Mouse (Mus musculus) heart, embryonic 16.5 days (tissue): ENCODE results near the gene Mageb18. TPM values are rescaled to one million over a fixed set of nuclear protein-coding genes. Genes with fewer than 3 reads are reported as not detected.

Experiments
- ATAC-seq: fragments of 200-750 bp; cut with Nextera tagmentation; replicated peaks from 2 replicates; pipeline ENCODE4 v1.8.0; 2017; ENCODE audit warnings: moderate number of reproducible peaks; ENCODE audit not compliant: insufficient read depth, low FRiP score; ENCODE audit errors: extremely low read depth
- H3K27ac ChIP-seq: fragments of 300-500 bp; sonication (generic); 2 replicates; pipeline ENCODE4 v1.5.1; 2014; ENCODE audit warnings: mild to moderate bottlenecking, low read length, control low read depth, moderate library complexity
- H3K27me3 ChIP-seq: fragments of 300-500 bp; sonication (generic); 2 replicates; pipeline ENCODE4 v1.6.1; 2014; ENCODE audit warnings: low read length, mixed read lengths; ENCODE audit not compliant: control insufficient read depth, insufficient read depth
- H3K36me3 ChIP-seq: fragments of 300-500 bp; sonication (generic); 2 replicates; pipeline ENCODE4 v1.6.1; 2014; ENCODE audit not compliant: control insufficient read depth, insufficient read depth
- H3K4me1 ChIP-seq: fragments of 300-500 bp; sonication (generic); 2 replicates; pipeline ENCODE4 v1.6.1; 2014; ENCODE audit warnings: low read length, mixed read lengths; ENCODE audit not compliant: control insufficient read depth, insufficient read depth
- H3K4me2 ChIP-seq: fragments of 300-500 bp; sonication (generic); 2 replicates; pipeline ENCODE4 v1.6.1; 2014; ENCODE audit warnings: low read depth, mild to moderate bottlenecking, control low read depth, low read length
- H3K4me3 ChIP-seq: fragments of 300-500 bp; sonication (generic); 2 replicates; pipeline ENCODE4 v1.5.1; 2014; ENCODE audit warnings: mild to moderate bottlenecking, control low read depth, low read length
- H3K9ac ChIP-seq: fragments of 300-500 bp; sonication (generic); 2 replicates; pipeline ENCODE4 v1.6.1; 2014; ENCODE audit warnings: low read length, control low read depth
- H3K9me3 ChIP-seq: fragments of 300-500 bp; sonication (generic); replicated peaks from 2 replicates; pipeline ENCODE4 v1.6.1; 2016; ENCODE audit warnings: low read length; ENCODE audit not compliant: control insufficient read depth
- WGBS: fragments of 180-500 bp; shearing (Covaris S2); extraction: QIAGEN DNeasy Blood & Tissue Kit; methylation state at CpG from one replicate; pipeline ENCODE4 v1.1.7; 2014; 5-methylcytosine and 5-hydroxymethylcytosine counted together
- polyA plus RNA-seq: library from polyadenylated mRNA; unstranded; fragments of >200 nt; fragmentation: Nextera tagmentation; extraction: Ambion mirVana; gene quantifications from 2 replicates; pipeline ENCODE4 v1.2.1, GENCODE M21; 2015

The Mageb18 gene
- polyA plus RNA-seq, 1 experiment from 2014 or later: not detected

DNA sequence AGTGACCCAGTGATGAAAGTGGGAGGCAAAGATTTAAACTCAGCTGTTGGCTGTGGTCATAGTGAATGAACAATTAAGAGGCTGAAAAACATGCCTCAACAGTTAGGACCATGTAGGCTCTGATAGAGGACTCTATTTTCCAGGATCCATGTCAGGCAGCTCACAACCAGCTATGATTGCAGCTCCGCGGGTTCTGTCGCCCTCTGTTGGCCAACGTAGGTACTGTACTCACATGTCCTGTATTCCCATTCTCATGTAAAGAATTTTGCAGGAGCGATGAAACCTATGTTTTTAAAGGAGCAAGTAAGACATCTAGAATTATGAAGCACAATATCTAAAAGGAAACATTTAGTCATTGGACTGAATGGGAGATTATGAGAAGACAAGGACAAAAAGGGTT, 256.4 kb downstream of the Mageb18 start:
- WGBS: 18% methylated on average over 5 of the region's 5 CpGs
- no peaks in the 10 kb centered on the region for H3K27me3 ChIP-seq
- no peaks in the 10 kb centered on the region for H3K9me3 ChIP-seq
- H3K4me2 ChIP-seq: no peak overlapping the region
- H3K9ac ChIP-seq: no peak overlapping the region
- no peaks in the 10 kb centered on the region for H3K36me3 ChIP-seq
- no peak for ATAC-seq
- H3K27ac ChIP-seq: no peak overlapping the region
- H3K4me3 ChIP-seq: no peak overlapping the region
- H3K4me1 ChIP-seq: no peaks in the 10 kb centered on the region

DNA sequence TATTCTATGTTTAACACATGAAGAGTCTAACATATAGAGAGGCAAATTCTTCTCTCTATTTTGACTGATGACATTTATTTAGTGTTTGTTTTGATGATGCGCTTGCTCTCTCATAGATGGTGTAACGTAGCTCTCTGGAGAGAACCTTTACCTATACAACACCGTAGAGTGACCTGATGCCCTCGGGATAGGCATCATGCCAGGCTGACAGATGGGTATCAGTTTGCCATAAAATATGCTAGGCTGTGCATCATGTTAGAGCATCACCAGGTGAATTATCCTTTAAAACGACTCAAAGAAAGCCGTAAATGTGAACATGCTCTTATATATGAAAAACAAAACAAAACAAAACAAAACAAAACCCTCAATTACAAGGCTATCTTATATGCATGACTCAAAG, 258.5 kb downstream of the Mageb18 start:
- H3K4me1 ChIP-seq: no peaks in the 10 kb centered on the region
- no peak overlapping the region for H3K4me2 ChIP-seq
- no peaks in the 10 kb centered on the region for H3K36me3 ChIP-seq
- H3K27me3 ChIP-seq: no peaks in the 10 kb centered on the region
- no peak overlapping the region for H3K27ac ChIP-seq
- no peaks in the 10 kb centered on the region for H3K9me3 ChIP-seq
- no peak overlapping the region for H3K9ac ChIP-seq
- WGBS: 73% methylated on average over 6 of the region's 6 CpGs
- ATAC-seq: no peak
- H3K4me3 ChIP-seq: no peak overlapping the region

DNA sequence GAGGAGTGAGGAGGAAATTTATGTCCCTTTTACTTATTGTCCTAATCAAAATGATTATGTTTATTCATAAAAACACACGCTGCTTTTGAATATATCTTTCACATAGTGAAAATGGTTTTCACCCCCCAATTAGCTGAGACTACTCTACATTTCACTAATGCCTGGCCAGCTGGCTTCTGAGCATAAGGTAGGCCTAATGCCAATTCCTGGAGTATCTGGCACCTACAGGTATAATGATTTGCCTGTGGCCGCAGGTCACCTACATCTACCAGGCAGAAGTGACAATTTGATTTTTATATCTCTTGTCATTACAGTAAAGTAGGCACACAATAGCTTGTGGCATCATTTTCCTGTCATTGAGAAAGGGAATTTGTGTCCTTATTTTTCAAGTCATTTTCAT, 259.8 kb downstream of the Mageb18 start:
- H3K4me3 ChIP-seq: no peak overlapping the region
- no peak overlapping the region for H3K27ac ChIP-seq
- no peaks in the 10 kb centered on the region for H3K9me3 ChIP-seq
- H3K9ac ChIP-seq: no peak overlapping the region
- H3K4me1 ChIP-seq: no peaks in the 10 kb centered on the region
- WGBS: 67% methylated on average over 2 of the region's 2 CpGs
- H3K4me2 ChIP-seq: no peak overlapping the region
- no peaks in the 10 kb centered on the region for H3K36me3 ChIP-seq
- ATAC-seq: no peak
- H3K27me3 ChIP-seq: no peaks in the 10 kb centered on the region

DNA sequence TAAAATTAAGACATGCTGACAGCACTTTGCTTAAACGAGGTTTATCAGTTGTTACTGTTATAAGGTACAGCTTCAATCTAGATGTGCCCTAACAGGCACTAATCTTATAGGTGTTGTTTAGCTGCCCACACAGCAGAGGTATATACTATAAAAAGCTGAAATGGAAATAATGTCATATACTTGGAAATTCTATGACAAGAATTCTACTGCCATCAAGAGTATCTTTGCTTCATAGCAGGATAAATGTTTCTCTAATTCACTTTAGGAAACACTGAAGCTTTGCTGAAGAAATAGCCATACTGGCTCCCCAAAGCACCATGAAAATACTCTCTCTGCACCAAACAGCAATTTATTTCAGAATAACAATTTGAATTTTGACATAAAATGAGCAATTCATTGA, 265.9 kb downstream of the Mageb18 start:
- no peaks in the 10 kb centered on the region for H3K36me3 ChIP-seq
- no peak overlapping the region for H3K9ac ChIP-seq
- no peaks in the 10 kb centered on the region for H3K4me1 ChIP-seq
- H3K27me3 ChIP-seq: no peaks in the 10 kb centered on the region
- 42% methylated on average over 1 of the region's 1 CpGs for WGBS
- ATAC-seq: no peak
- no peaks in the 10 kb centered on the region for H3K9me3 ChIP-seq
- H3K4me2 ChIP-seq: no peak overlapping the region
- no peak overlapping the region for H3K27ac ChIP-seq
- no peak overlapping the region for H3K4me3 ChIP-seq

DNA sequence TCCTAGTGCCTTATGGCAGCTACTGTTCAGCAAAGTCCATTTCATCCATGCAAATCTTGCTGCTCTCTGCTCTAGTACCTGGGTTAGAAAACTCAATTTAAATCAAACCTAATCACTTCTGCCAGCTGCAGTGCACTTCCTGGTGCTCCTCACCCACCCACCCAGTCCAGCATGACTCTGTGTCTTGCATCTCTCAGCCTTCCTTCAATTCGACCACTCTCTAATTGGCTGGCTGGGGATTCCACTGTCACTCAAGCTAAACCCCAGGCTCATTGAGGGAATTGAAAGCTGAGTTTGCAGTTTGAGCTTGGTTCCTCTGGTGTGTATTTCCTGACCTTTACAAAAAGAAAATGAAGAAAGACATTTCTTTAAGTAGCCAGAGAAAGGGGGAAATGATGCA, 275.8 kb downstream of the Mageb18 start:
- 17% methylated on average over 1 of the region's 1 CpGs for WGBS
- ATAC-seq: no peak
- no peaks in the 10 kb centered on the region for H3K36me3 ChIP-seq

DNA sequence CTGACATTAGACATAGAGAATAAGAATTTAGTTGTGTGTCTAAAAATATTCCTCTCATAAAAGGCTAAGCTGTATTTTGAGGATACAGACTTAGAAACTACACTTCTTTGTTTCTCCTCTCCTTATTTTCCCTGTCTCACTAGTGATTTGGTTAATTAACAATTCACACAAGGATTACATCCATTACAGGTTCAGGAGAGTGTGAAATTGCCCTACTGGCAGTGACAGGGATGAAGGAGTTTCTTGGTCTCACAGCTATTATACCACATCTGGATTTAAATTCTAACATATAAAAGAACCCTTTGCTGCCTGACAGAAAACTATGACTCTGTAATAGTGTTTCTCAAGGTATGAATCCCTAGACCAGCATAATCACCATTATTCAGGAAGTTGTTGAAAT, 318.8 kb downstream of the Mageb18 start:
- Histone ChIP-seq H3K27me3 (no peaks in the 10 kb centered on the region), H3K27ac (no peak overlapping the region), H3K9me3 (no peaks in the 10 kb centered on the region; the same call in 1 of the 2 replicates), H3K36me3 (no peaks in the 10 kb centered on the region), H3K4me2 (no peak overlapping the region), H3K9ac (no peak overlapping the region), H3K4me1 (no peaks in the 10 kb centered on the region), H3K4me3 (no peak overlapping the region)
- no peak for ATAC-seq

More for the DNA sequence above, 275.8 kb downstream of the Mageb18 start:
- Histone ChIP-seq H3K9ac (no peak overlapping the region), H3K4me3 (no peak overlapping the region), H3K4me1 (no peaks in the 10 kb centered on the region), H3K27me3 (no peaks in the 10 kb centered on the region), H3K4me2 (no peak overlapping the region), H3K27ac (no peak overlapping the region), H3K9me3 (no peaks in the 10 kb centered on the region)

Other genes with a start within 250 kb of the Mageb18 start
- gene Gm5941, start 109.6 kb downstream of the Mageb18 start, polyA plus RNA-seq: not detected in 2 replicates